Mouse (Mus musculus) right cerebral cortex, postnatal 4 days (tissue): ENCODE measurements around the gene Gm36176.

Experiments used
- DNase-seq: peaks from one replicate; pipeline ENCODE4 v3.0.0-alpha.2; 2022

The Gm36176 gene

GRCm38 (mm10) chr10:77882553-77882952 is 36.0 kb downstream of the Gm36176 start:
- DNase-seq, result no peak

GRCm38 (mm10) chr10:77886007-77886747 is 39.6 kb downstream of the Gm36176 start:
- no peak for DNase-seq

- DNase-seq, result no peak
These were observed 44.5 kb downstream of the Gm36176 start for GRCm38 (mm10) chr10:77890987-77891565.

DNA sequence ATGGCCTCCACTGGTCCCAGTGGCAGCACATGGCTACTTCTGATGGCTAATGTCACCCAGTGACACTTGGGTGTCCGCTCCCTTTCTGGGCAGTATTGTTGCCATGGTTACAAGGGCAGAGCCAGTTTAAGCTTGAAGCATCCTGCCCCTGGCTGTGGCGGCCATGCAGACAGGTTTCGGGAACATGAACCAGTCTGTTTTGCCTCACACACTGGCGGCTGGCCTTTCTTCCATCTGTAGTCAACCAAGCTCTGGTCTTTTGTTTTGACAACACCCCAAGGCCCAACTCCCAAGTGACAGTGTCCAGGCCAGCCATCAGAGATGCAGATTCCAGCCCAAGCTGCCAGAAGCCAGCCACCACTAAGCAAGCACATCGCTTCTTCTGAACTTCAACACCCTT is 49.0 kb downstream of the Gm36176 start:
- DNase-seq, result no peak
